Mouse (Mus musculus): ENCODE data around the gene Lpin1. TPM values are rescaled to one million over a fixed set of nuclear protein-coding genes. Genes with fewer than 3 reads are reported as not detected.

Lpin1 gene
- total RNA-seq (2021), result 10 to 100 TPM; 17.7 to 20.9 TPM
- long read RNA-seq, full-length matches to known transcripts, result 2 of 5 reads
- long read RNA-seq, partial matches to known transcripts, result 1 of 5 reads
- long read RNA-seq, other reads (novel, unspliced or antisense), result 2 of 5 reads

- no peak for DNase-seq (ENCODE audit: low spot score in 2 of 2)
Measured at GRCm38 (mm10) chr12:16610936-16611335, at the start of gene Lpin1. TSS of gene Lpin1 (minus strand) at chr12:16610966.

- DNase-seq (ENCODE audit: low spot score in 2 of 2), result peak; percentile 49 to 51
Measured at GRCm38 (mm10) chr12:16656906-16657875, 46.4 kb upstream of the Lpin1 start.

- no peak for DNase-seq (ENCODE audit: low spot score in 2 of 2)
Measured at GRCm38 (mm10) chr12:16655604-16656003, 44.8 kb upstream of the Lpin1 start.

GRCm38 (mm10) chr12:16653332-16654093, 42.7 kb upstream of the Lpin1 start, which contains the start of gene Ntsr2:
TSS of gene Ntsr2 (plus strand) at chr12:16653382.
- DNase-seq (ENCODE audit: low spot score in 2 of 2), result peak; percentile 72 to 77

DNA sequence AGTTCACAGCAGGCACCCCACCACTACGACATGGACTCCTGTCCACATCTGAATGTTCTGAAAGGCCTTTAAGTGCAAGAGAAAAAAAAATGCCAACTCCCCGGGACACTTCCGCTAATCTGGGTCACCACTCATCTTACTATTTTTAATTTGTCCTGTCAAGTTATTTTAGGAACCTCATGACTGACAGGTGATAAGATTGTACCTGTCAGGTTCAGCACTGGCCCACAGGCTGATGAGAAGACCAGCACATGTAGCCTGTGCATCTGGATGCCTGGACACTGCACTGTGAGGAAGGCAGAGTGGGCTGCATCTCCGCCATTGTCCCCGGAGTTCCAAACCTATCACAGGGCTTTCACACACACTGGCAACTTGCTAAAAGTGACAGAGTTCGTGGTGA, 39.1 kb upstream of the Lpin1 start:
- DNase-seq (ENCODE audit: low spot score in 2 of 2), result no peak

GRCm38 (mm10) chr12:16648273-16648672, 37.5 kb upstream of the Lpin1 start:
- no peak for DNase-seq (ENCODE audit: low spot score in 2 of 2)

- no peak for DNase-seq (ENCODE audit: low spot score in 2 of 2)
Measured at GRCm38 (mm10) chr12:16646780-16647409, 36.1 kb upstream of the Lpin1 start.

GRCm38 (mm10) chr12:16644698-16645097, 33.9 kb upstream of the Lpin1 start:
- no peak for DNase-seq (ENCODE audit: low spot score in 2 of 2)

GRCm38 (mm10) chr12:16643508-16644345, 33.0 kb upstream of the Lpin1 start:
- DNase-seq (ENCODE audit: low spot score in 2 of 2), result peak; percentile 63 to 76

DNA sequence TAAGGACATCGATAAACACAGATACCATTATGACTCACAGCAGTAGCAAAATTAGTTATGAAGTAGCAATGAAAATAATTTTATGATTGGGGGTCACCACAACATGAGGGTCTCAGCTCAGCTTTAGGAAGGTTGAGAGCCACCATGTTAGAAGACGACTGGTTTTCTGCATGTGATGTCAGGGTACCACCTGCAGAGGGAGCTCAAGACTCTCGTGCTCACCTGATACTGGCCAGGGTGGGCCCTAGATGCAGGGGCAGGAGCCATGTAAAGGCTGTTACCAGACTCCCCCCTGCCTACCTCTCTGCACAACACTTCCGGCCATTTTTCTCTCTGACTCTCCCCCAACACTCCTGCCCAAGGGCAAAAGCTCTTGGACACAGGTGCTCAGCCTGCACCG, 31.2 kb upstream of the Lpin1 start:
- no peak for DNase-seq (ENCODE audit: low spot score in 2 of 2)

DNA sequence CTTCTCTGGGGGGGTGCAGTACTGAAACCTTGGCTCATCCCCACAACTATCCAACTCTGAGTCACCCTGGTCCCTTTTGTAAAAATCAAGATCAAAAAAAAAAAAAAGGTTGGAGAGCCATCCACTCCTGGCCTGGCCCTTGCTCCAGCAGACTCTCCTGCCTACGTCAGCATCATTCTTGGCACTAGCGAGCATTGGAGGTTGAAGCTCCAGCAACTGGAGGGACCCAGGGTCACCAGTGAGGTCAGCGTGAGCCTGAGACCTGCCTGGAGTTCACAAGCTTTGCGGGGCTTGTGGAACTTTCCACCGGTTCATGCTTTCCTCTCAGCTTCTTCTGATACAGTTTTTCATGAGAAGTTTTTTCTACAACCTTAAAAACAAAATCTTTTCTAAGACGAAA, 29.3 kb upstream of the Lpin1 start:
- DNase-seq (ENCODE audit: low spot score in 2 of 2), result no peak

- DNase-seq (ENCODE audit: low spot score in 2 of 2), result peak in 1 of 2 experiments; percentile 28
Measured at GRCm38 (mm10) chr12:16639078-16639771, 28.5 kb upstream of the Lpin1 start.

DNA sequence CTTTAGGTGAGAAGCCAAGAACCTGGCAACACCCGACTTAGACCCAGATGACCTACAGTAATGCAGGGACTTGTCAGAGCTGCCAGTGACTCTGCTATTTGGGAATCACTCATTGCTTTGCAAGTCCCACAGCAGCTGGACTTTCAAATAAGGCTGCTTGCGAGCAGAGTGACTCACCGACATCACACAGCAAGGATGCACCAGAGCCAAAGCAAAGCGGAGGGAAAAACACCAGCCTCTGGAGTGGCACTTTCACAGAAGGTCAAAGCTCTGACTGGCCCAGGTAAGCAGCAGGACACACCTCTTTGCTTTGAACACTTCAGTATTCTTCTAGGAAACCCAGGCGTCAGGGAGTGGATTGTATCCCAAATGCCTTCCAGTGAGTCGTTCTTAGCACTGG, 25.1 kb upstream of the Lpin1 start:
- no peak for DNase-seq (ENCODE audit: low spot score in 2 of 2)

DNA sequence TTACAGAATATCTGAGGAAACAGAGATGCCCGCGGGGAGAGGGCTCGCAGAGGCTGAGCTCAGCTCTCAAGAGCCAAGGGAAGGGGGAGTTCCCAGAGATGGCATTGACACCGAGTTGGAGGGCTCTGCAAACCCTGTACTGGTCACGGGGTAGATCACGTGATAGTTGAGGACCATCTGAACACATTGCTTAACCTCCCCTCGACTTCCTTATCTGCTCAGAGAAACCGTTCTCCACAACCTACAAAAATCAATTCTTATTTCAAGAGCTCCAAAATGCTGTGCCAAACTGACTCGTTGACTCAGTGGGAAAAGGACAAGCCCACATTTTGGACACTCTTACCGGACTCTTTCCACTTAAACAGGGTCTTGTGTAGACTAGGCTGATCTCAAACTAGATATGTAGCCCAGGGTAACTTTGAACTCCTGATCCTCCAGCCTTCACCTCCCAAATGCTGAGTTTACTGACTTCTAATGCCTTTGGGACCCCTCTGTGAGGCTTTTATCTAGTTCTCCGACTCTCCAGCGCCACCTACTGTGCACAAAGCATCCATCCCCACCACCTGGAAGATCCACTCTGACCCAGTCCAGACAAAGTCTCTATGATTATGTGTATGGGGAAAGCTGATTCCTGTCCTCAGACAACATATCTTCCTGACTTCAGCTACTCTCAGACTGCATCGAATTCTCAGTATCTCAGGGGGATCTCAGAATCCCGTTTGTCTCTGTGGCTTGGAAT, 23.5 kb upstream of the Lpin1 start:
- peak; percentile 78 to 82 for DNase-seq (ENCODE audit: low spot score in 2 of 2)

DNA sequence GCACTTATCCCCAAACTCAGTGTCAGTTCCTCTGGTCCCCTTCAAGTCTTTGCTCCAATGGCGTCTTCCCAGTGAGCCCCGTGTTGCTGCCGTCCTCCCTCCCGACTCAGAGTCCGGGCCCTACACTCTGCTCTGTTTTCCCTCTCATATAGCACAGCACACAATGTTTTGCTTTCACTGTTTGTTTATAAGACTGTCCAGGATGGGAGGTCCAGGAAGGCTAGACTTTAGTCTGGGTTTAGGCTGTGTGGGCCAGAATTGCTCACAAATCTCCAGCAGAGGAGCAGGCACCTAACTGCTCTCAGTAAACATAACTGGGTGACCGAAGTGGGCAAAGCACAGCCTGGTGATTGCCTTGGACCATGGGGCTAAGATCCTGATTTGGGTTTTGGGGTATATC, 22.5 kb upstream of the Lpin1 start:
- no peak for DNase-seq (ENCODE audit: low spot score in 2 of 2)

GRCm38 (mm10) chr12:16631423-16631822, 20.7 kb upstream of the Lpin1 start:
- no peak for DNase-seq (ENCODE audit: low spot score in 2 of 2)

DNA sequence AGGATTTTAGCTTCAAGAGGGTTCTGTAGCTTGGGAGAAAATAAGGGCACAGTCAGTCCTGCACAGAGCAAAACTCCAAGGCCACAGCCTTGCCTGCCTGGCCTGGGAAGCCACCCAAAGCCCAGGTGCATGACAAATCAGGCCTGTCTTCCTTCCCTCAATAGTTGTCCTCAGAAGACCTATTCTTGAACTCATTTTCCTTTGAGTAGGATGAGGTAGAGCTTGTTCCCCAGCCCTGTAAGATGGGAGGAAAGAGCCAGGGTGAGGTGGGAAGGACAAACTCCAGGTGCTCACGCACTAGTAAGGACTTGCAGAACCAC, 20.1 kb upstream of the Lpin1 start:
- no peak for DNase-seq (ENCODE audit: low spot score in 2 of 2)

DNA sequence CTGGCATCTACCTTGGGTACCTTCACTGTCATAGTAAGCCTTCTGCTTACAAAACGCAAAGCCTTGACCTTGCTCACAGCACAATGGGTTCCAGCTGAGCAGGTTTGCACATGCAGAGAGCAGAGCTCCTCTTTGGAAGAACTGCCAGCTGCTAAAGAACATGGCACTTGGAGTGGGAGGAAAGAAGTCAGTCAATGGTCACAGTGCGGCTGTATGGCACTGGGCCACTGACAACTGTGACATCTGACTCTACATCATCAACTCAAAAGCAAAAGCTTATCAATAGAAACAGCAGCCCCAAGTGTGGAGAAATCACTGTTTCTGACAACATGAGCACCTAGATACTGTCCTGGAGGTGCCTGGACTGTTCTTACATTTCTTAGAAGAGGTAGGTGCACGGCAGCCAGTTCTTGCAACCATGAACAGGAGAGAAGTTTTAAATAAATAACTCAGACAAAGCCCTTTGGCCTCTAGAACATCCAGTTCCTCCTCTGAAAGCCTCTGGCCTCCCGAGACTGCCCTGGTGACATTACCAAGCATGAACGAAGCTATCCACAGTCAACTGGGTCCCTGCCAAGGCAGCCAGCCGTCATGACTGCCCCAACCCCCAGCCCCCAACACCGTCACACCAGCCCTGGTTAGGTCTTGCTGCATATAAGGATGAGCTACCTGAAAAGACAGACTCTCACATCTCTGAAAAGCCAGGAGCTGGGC, 19.5 kb upstream of the Lpin1 start:
- DNase-seq (ENCODE audit: low spot score in 2 of 2), result no peak

DNA sequence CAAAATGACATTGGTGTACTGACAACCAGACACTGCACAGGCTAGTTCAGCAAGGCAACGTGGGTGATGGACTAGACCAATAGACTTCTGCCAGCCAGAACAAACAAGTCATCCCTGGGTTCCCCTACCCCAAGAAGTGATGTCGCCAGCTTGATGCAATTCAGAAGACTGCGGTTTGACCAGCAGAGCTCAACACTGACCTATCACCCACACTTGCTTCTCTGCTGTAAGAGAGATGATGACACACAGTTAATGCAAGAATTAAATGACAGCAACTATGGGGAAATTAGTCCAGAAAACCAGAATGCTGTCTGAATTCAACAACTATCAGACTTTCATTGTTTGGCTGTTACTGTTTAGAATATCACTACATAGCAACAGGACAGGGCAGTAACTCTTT, 9.5 kb upstream of the Lpin1 start:
- DNase-seq (ENCODE audit: low spot score in 2 of 2), result no peak
